Mouse (Mus musculus) kidney, adult 18-20 months (tissue): ENCODE measurements around the gene Ripk1.

Experiments
- DNase-seq: peaks from one replicate; pipeline ENCODE4 v3.0.0; 2021

The Ripk1 gene

GRCm38 (mm10) chr13:34078500-34079280 lies 76.5 kb downstream of the Ripk1 start:
- no peak for DNase-seq

- no peak for DNase-seq
Observed at GRCm38 (mm10) chr13:34079801-34080200, 77.6 kb downstream of the Ripk1 start.

GRCm38 (mm10) chr13:34081926-34082325 lies 79.8 kb downstream of the Ripk1 start:
- DNase-seq: no peak

GRCm38 (mm10) chr13:34084026-34084750 lies 82.0 kb downstream of the Ripk1 start:
- no peak for DNase-seq
